Mouse (Mus musculus) ES-Bruce4 (cell line): ENCODE measurements around the gene Gm45716.

Experiments used
- CTCF ChIP-seq: IDR thresholded peaks from one replicate; pipeline ENCODE4 v1.8.1; 2011; ENCODE audit warnings: low read depth, low read length
- EP300 ChIP-seq: IDR thresholded peaks from 2 replicates; pipeline ENCODE4 v1.6.1; 2011; ENCODE audit warnings: low read depth, low read length; ENCODE audit not compliant: insufficient read depth

GRCm38 (mm10) chr11:90283601-90284000 lies 96.1 kb downstream of the Gm45716 start:
- TF ChIP-seq CTCF (no peak), EP300 (no peak)
